Mouse (Mus musculus) kidney, adult 2 months (tissue): Measurements from ENCODE around the gene Gm20696. TPM values are rescaled to one million over a fixed set of nuclear protein-coding genes. Genes with fewer than 3 reads are reported as not detected.
A peak's percentile ranks its signal among the peaks of the same experiment; 100 is the strongest.

Experiments
- DNase-seq: peaks from one replicate; pipeline ENCODE4 v3.0.0; 2021
- H3K27ac ChIP-seq: fragments of 200-500 bp; 2 replicates; pipeline ENCODE4 v1.5.1; 2012; ENCODE audit warnings: low read depth, low read length, control low read depth, inconsistent platforms; ENCODE audit not compliant: insufficient read depth
- H3K27me3 ChIP-seq: fragments of 200-500 bp; replicated peaks from 2 replicates; pipeline ENCODE4 v1.6.1; 2012; ENCODE audit warnings: mild to moderate bottlenecking, moderate library complexity, low read length, inconsistent platforms; ENCODE audit not compliant: control insufficient read depth, insufficient read depth
- H3K36me3 ChIP-seq: fragments of 200-500 bp; 2 replicates; pipeline ENCODE4 v1.6.1; 2012; ENCODE audit warnings: mild to moderate bottlenecking, moderate library complexity, low read length, inconsistent platforms; ENCODE audit not compliant: control insufficient read depth, insufficient read depth
- H3K4me1 ChIP-seq: fragments of 200-500 bp; 2 replicates; pipeline ENCODE4 v1.6.1; 2011; ENCODE audit warnings: low read length; ENCODE audit not compliant: control insufficient read depth, insufficient read depth
- H3K4me3 ChIP-seq: fragments of 200-500 bp; 2 replicates; pipeline ENCODE4 v1.5.1; 2011; ENCODE audit warnings: mild to moderate bottlenecking, low read depth, low read length, control low read depth; ENCODE audit not compliant: insufficient read depth
- CTCF ChIP-seq: fragments of 200-500 bp; conservative IDR thresholded peaks from 2 replicates; pipeline ENCODE4 v1.5.1; 2011; ENCODE audit warnings: low read depth, mild to moderate bottlenecking, control low read depth, low read length, moderate library complexity, mixed read lengths; ENCODE audit not compliant: insufficient read depth, insufficient read length
- POLR2A ChIP-seq: fragments of 200-500 bp; IDR thresholded peaks from one replicate; pipeline ENCODE4 v1.6.1; 2011; ENCODE audit warnings: low read depth, low read length, control low read depth
- WGBS: fragments of 180-500 bp; shearing (Covaris S2); methylation state at CpG from one replicate; pipeline ENCODE4 v1.1.7; 2018; 5-methylcytosine and 5-hydroxymethylcytosine counted together
- polyA plus RNA-seq: library from polyadenylated mRNA; depleted of rRNA; stranded (reverse); fragments of >200 nt; gene quantifications from 2 replicates; pipeline ENCODE4 v1.2.3, GENCODE M21; 2012; rRNA removed

Gene Gm20696
- 0.31 and 0.50 TPM in 2 replicates for polyA plus RNA-seq

DNA sequence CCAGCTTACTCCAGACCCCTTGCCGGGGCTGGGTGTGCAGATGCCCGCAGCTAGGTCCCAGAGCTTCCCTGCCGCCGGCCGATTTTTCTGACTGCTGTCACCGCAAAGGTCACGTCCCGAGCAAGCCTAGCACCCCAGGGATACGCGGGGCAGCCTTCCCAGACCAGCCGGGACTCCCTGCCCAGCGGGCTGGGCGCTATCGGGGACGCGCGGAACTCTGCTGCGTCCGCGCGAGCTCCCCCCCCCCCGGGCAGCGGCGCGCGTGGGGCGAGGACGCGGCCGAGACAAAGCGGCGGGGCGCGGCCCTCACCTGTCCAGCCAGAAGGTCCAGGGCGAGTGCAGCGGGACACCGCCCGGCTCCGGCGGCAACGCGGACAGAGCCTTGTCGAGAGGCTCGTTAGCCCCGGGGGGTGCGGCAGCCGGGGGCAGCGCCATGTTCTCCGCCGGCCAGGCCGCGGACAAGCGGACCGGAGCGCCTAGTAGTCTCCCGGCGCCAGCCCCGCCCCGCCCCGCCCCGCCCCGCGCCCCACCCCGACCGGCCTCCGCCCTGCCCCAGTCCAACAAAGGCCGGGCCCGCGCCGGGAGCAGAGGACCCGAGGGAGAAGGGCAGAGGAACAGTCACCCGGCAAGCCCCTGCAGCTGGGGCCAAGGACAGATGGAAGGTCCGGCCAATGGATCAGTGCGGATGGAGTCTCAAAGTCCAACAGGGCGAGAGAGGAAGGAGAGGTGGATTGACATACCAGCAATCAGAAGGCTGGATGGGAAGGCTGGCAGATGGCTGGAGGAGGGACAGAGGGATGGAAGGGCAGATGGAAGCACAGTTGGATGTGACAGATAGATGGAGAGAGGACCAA lies at the start of gene Gm20696, which contains the start of gene Eif4e3:
TSS of gene Gm20696 (minus strand) at position 480 of the 854 bp plus-strand sequence.
TSS of gene Eif4e3 (minus strand) at position 454 of the 854 bp plus-strand sequence.
- TF ChIP-seq CTCF (no peak), POLR2A (peak; percentile 15)
- H3K27ac ChIP-seq: peak within 1 kb of the TSS; percentile 72
- no peaks in the 10 kb centered on the region for H3K36me3 ChIP-seq
- H3K27me3 ChIP-seq: no peaks in the 10 kb centered on the region
- H3K4me1 ChIP-seq: no peaks in the 10 kb centered on the region
- H3K4me3 ChIP-seq: peak within 1 kb of the TSS; percentile 85
- WGBS: 1% methylated on average over 71 of the region's 75 CpGs
- peak; percentile 73 for DNase-seq

DNA sequence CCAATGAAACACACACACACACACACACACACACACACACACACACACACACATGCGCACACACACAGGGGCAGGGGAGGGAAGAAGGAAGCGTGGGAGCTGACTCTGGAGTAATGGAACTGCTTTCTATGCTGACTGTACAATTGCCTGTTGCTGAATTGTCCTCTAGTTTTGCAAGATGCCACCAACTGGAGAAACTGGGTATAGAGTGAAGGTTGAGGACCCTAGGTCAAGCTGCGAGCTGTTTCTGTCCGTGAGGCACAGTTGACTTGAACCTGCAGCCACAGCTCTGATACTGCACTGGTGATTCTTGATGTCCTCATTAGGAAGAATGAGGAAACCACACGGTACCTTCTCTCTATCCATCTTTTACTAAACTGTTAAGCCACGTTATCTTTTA lies 49.3 kb upstream of the Gm20696 start:
- H3K27ac ChIP-seq: no peak overlapping the region
- no peak for DNase-seq
- H3K27me3 ChIP-seq: no peaks in the 10 kb centered on the region
- TF ChIP-seq CTCF (no peak), POLR2A (no peak)
- WGBS: 59% methylated on average over 6 of the region's 6 CpGs
- no peak overlapping the region for H3K4me3 ChIP-seq
- no peaks in the 10 kb centered on the region for H3K4me1 ChIP-seq
- H3K36me3 ChIP-seq: no peaks in the 10 kb centered on the region

DNA sequence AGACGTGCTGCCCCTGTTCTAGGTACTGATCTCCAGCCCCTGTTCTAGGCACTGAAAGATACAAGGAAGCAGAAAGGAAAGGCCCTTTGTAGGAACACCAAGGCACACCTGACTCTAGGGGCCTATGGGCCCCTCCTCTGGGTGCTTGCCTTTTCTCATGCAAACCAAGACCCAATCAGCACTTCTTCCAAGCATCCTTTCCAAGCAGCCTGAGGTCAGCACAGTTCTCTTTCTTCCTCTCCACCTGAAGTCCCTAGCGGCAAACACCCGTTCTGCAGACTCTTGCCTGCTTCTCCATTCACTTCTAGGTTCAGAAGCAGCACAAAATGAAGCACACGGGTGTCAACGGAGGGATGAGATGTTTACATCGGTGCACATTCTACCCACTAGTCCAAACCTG lies 48.6 kb upstream of the Gm20696 start:
- no peaks in the 10 kb centered on the region for H3K36me3 ChIP-seq
- DNase-seq: no peak
- TF ChIP-seq CTCF (no peak), POLR2A (no peak)
- 77% methylated on average over 6 of the region's 6 CpGs for WGBS
- no peaks in the 10 kb centered on the region for H3K4me1 ChIP-seq
- no peaks in the 10 kb centered on the region for H3K27me3 ChIP-seq
- no peak overlapping the region for H3K4me3 ChIP-seq
- H3K27ac ChIP-seq: no peak overlapping the region

DNA sequence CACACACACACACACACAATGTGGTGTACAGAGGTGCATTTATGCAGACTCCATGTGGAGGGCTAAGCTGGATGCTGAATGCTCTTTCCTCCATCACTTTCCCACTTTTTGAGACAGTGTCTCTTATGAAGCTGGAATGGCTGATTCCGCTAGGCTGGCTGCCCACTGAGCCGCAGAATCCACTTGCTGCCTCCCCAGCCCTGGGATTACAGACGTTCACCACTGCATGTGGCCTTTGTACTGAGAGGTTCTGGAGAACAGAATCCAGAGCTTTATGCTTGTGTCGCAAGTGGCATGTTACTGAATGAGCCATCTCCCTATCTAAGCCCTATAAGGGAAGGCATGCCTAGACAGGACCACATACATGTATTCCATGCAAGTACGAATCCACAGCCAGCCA lies 46.7 kb upstream of the Gm20696 start:
- no peak for DNase-seq
- TF ChIP-seq POLR2A (no peak), CTCF (no peak)
- H3K27ac ChIP-seq: no peak overlapping the region
- H3K27me3 ChIP-seq: no peaks in the 10 kb centered on the region
- H3K4me1 ChIP-seq: no peaks in the 10 kb centered on the region
- no peak overlapping the region for H3K4me3 ChIP-seq
- WGBS: 82% methylated on average over 5 of the region's 5 CpGs
- no peaks in the 10 kb centered on the region for H3K36me3 ChIP-seq

DNA sequence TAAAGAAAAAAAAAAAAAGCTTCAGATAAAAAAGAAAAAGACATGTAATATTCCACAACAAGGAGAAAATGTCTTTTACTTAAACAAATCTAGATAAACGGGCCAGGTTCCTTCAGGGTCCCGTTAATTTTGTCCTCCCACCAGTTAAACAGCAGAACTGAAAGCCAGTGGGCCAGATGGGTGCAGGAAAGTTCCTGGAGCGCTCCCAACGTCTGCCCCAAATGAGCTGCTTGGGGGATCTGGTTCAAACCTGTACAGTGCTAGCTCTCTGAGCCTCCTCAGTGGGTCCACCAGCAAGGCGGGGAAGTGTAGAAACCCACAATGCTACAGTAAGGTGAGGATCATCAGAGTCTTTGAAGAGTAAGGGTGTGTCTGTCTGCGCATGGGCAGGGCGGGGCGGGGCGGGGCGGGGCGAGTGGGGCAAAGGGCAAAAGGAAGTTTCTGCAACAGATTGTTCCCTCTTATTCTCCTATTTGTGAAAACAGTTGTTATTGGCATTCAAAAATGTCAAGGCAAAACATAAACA lies 45.0 kb upstream of the Gm20696 start:
- Histone ChIP-seq H3K4me3 (no peak overlapping the region), H3K27ac (no peak overlapping the region), H3K4me1 (no peaks in the 10 kb centered on the region), H3K36me3 (no peaks in the 10 kb centered on the region), H3K27me3 (no peaks in the 10 kb centered on the region)
- TF ChIP-seq POLR2A (no peak), CTCF (no peak)
- no peak for DNase-seq
- WGBS: 73% methylated on average over 11 of the region's 11 CpGs

DNA sequence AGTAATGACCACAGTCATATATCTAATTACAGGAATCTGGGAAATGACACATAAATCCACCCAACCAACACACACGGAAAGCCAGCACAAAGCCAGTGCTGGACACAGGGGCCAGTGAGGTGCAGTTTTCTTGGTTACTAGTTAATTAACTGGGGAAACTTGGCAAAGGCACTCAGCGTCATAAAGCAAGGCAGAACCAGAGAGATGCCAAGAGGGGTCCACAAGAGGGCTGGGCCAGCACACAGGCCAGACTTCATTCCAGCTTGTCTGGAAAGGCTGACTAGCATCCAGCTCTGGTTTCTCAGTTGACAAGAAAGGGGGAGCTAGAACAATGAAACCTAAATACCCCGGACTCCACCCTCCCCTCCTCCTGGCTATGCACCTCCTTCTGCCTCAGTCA lies 33.9 kb upstream of the Gm20696 start:
- Histone ChIP-seq H3K27ac (no peak overlapping the region), H3K4me1 (no peaks in the 10 kb centered on the region), H3K27me3 (no peaks in the 10 kb centered on the region), H3K4me3 (no peak overlapping the region), H3K36me3 (no peaks in the 10 kb centered on the region)
- no peak for TF ChIP-seq CTCF
- TF ChIP-seq POLR2A: no peak
- peak; percentile 45 for DNase-seq
- WGBS: 24% methylated on average over 3 of the region's 3 CpGs

DNA sequence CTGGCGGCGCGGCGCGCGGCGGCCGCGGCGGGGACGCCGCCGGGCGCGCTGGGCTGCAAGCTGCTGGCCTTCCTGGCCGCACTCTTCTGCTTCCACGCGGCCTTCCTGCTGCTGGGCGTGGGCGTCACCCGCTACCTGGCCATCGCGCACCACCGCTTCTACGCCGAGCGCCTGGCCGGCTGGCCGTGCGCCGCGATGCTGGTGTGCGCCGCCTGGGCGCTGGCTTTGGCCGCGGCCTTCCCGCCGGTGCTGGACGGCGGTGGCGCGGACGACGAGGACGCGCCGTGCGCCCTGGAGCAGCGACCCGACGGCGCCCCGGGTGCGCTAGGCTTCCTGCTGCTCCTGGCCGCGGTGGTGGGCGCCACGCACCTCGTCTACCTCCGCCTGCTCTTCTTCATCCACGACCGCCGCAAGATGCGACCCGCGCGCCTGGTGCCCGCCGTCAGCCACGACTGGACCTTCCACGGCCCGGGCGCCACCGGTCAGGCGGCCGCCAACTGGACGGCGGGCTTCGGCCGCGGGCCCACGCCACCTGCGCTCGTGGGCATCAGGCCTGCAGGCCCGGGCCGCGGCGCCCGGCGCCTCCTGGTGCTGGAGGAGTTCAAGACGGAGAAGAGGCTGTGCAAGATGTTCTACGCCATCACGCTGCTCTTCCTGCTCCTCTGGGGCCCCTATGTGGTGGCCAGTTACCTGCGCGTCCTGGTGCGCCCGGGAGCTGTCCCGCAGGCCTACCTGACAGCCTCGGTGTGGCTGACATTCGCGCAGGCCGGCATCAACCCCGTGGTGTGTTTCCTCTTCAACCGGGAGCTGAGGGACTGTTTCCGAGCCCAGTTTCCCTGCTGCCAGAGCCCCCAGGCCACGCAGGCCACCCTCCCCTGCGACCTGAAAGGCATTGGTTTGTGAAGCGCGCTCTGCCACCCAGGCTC lies 26.6 kb upstream of the Gm20696 start:
- H3K27me3 ChIP-seq: peaks cover 8% of the 10 kb centered on the region; the same call in 1 of the 2 replicates
- no peak for TF ChIP-seq CTCF
- no peak for TF ChIP-seq POLR2A
- 4% methylated on average over 110 of the region's 110 CpGs for WGBS
- H3K27ac ChIP-seq: no peak overlapping the region
- peak overlapping the region; percentile 49; the same call in 1 of the 2 replicates for H3K4me3 ChIP-seq
- no peaks in the 10 kb centered on the region for H3K36me3 ChIP-seq
- no peak for DNase-seq
- H3K4me1 ChIP-seq: no peaks in the 10 kb centered on the region
